Mouse (Mus musculus) adrenal gland (tissue): Measurements from ENCODE around the gene Ubiad1.

Experiments used
- intact Hi-C: fragments of 180-260 bp; cut with DNase I; formaldehyde crosslinking; loops from one replicate; pipeline ENCODE4 v1.15.1; 2025
- long read RNA-seq, 2 experiments: library from polyadenylated mRNA; unstranded; transcript quantifications; one replicate each; pipeline ENCODE4 v2.0.0; 2020; ENCODE audit warnings: borderline replicate concordance in 1 of 2; ENCODE audit not compliant: insufficient replicate concordance in 1 of 2

The Ubiad1 gene
- long read RNA-seq, experiment 1, transcript Ubiad1-201 (2 exons, 2,992 nt): major isoform, 7 of 9 reads
- long read RNA-seq, experiment 1, partial matches to known transcripts: 2 of 9 reads
- long read RNA-seq, experiment 1, other reads (novel, unspliced or antisense): 0 of 9 reads
- long read RNA-seq, experiment 2, transcript Ubiad1-201 (2 exons, 2,992 nt): major isoform, 9 of 11 reads
- long read RNA-seq, experiment 2, partial matches to known transcripts: 0 of 11 reads
- long read RNA-seq, experiment 2, other reads (novel, unspliced or antisense): 1 of 11 reads

DNA sequence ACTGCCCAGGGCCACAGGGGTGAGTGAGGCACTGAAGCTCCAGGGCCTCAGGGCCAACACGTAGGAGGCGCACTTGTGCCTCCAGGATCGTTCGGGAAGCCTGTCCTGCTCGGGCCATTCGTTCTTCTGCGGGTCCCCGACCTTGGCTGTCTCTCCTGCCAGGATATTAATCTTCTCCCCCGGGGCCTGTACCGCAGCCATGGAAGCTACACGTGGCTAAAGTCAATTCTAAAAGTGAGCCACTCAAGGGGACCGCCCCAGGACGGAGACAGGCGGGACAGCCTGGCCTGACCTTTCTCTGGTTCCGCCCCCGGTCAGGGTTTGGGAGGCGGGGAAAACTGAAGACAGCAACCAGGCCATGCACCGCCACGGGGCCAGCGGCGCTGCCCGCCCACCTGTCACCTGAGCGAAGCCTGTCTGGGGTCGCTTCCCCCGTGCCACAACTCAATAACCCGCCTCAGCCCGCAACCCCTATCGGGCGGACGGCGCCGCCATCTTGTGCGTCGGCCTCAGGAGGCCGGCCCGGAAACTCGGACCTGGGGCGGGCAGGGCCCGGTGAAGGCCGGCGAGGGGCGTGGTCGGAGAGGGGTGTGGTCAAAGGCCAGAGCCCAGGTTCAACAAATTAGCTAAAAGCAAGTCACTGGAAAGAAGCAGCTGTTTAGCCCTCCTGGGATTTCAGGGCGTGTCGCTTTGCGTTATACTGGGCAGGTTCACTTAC is at the start of gene Ubiad1:
Ubiad1 (minus strand) TSS at position 522 of the 718 bp plus-strand sequence.
- intact Hi-C loops: no loop called here

DNA sequence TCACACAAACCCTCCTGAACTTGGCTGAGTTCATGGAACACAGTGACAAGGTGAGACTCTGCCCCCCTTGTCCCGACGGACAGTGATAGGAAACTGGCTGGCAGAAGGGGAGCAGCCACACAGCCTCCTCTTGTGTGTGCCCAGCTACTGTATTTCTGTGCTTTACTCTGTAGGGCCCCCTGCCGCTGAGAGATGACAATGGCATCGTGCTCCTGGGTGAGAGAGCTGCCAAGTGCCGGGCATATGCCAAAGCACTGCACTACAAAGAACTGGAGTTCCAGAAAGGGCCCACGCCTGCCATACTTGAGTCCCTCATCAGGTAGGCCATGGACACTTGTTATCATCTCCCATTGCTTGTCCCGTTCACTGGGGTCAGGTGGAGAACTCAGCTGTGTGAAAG is 46.9 kb upstream of the Ubiad1 start:
- intact Hi-C loops: no loop called here

DNA sequence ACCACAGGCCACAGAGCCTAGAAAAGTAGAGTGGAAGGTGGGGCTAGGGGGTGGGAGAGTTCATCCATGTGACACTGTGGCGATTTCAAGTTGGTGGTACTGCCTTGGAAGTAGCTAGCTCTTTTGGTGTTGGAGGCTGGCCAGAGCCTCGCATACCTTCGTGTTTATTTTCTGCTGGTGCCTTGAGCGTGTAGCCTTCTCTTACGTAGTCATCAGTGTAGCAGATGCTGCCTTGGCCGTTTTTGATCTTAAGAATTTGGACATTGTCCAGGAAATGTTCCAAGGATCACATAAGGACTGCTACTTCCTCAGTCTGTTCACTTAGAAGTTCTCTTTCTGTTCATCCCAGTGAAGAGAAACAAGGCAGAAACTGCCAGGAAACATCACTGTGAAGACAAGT is 45.9 kb upstream of the Ubiad1 start:
- intact Hi-C loops: no loop called here

DNA sequence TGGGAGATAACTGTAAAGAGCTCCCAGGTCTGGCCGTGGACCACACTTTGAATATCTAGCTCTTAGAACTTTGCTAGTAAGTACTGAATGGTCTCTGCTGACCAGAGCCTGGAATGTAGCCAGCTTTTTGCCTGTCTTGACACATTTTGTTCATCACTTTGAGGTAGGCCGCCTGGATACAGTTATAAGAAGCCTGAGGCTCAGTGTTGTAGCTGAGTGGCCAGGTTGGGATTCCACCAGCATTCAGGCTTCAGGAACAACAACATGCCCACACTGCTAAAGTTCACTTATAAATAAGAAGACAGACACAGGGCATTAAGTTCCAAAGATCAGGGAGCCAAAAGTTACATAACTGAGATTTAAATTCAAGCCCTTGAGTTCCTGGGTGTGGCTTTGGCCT is 43.3 kb upstream of the Ubiad1 start:
- intact Hi-C loops: no loop called here

DNA sequence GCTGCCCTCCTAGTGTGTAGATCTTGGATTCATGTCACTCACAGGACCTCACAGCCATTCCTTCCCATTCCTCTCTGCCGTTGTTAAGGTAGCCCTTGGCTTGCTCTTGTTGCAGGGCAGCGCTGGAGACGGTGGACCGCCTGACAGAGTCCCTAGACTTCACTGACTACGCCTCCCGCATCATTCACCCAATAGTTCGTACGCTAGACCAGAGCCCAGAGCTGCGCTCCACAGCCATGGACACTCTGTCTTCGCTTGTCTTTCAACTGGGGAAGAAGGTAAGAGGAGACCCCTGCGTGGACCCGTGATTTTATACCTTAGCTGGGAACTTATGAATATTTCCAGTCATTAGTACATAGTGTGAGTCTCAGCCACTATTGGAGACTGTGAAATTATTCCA is 39.9 kb upstream of the Ubiad1 start:
- intact Hi-C loops: no loop called here

DNA sequence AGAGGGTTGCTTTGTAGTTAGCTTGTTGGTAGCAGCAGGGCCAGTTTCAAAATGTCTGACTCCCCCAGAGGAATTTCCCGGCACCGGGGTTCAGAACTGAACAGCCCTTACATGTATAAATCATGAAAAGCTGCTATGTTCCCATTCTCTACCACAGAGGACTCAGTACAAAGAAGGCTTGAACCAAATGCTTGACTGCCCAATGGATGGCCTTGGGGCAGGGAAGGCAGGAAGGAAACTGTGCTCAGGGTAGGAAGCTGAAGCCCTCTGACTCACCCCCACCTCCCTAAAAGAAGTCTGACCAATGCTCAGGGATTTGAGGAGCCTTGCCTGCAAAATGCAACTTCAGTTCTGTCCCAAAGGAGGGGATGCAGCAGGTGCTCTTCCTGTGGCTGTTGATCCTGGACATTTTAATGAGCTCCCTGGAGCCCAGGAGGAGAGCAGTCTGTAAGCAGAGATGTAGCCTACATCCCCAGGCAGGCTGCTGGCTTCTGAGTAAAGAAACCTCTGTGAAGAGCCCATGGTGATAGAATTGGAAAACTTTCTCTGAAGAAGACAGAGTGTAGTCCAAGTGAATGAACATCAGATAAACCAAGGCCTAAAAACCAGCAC is 37.1 kb upstream of the Ubiad1 start:
- intact Hi-C loops: no loop called here

DNA sequence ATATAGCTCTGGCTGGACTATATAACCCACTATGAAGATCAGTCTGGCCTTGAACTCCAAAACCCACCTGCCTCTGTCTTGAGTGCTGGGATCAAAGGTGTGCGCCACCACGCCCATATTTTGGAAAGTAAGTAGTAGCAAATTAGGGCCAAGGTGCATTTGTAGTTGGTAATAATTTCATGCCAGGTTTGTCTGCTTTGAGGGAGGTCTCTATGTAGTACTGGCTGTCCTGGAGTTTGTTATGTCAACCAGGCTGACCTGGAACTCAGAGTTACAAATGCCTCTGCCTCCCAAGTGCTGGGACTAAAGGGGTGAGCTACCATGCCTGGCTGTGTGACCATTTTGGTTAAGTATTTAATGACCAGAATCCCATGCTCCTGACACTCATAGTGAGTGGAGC is 35.7 kb upstream of the Ubiad1 start:
- intact Hi-C loops: no loop called here

DNA sequence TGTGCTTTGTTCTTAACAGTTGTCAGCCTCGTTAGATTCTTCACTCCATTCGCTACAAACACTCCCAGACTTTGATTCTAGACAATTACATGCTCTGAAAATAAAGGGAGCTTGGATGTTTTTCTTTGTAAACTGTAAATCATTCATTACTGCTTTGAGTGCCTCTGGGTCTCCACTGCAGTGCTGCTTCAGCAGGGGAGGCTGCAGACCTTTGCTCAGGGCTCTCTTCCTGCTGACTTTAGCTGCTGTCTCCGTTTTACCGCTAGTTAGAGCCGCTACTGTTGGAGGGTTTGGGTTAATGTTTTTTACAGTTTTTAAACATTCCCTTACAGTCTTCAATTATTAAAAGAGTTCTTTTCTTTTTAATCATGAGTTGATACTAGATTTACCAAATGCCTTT is 28.9 kb upstream of the Ubiad1 start:
- intact Hi-C loops: no loop called here

DNA sequence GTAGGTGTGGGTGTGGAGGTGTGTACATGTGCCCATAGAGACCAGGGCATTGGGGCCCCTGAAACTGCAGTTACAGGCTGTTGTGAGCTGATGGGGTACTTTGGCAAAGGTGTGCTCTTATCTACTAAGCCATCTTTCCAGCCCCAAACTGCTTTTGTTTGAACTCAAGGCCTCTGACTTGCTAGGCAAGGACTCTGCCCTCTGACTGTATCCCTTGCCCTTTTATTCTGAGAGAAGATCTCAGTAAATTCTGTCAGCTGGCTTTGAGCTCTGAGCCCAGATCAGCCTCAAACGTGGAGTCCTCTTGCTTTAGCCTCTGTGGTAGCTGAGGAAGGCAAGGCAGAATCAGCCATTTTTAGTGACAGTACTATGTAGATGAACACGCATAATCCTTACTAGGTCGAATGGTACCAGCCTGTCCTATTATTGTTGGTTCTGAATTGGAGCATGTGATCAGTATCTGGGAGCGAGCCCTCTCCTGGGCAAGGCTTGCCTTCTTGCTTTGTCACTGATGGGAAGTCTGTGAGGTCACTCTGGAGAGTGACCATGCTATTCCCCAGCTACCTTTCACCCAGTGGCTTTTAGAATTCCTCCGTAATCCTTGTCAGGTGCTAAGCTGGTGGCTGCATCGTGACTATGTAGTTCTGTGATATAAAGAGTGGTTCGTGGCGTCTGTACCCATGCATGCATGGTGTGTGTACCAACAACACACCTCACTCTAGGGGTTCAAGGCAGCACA is 28.0 kb upstream of the Ubiad1 start:
- intact Hi-C loops: no loop called here

DNA sequence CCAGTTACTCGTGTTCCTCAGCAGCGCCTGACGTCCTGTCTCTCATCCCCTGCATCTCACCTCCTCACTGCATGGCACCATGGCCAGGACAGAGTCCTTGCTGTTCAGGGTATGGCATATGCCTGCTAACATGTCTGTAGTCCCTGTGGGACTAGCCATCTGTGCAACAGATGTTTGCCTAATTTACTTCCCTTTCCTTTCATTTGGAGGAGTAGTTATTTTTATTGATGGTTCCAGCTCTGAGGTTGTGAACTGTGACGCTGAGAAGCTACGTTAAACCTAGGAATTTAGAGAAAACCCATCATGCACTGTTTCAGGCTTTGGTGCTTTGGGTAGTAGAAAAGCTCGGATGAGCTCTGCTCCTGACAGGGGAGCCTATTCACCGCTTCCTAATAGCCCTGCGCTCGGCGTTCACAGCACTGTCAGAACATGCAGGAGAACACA is 26.8 kb upstream of the Ubiad1 start:
- intact Hi-C loops: no loop called here

DNA sequence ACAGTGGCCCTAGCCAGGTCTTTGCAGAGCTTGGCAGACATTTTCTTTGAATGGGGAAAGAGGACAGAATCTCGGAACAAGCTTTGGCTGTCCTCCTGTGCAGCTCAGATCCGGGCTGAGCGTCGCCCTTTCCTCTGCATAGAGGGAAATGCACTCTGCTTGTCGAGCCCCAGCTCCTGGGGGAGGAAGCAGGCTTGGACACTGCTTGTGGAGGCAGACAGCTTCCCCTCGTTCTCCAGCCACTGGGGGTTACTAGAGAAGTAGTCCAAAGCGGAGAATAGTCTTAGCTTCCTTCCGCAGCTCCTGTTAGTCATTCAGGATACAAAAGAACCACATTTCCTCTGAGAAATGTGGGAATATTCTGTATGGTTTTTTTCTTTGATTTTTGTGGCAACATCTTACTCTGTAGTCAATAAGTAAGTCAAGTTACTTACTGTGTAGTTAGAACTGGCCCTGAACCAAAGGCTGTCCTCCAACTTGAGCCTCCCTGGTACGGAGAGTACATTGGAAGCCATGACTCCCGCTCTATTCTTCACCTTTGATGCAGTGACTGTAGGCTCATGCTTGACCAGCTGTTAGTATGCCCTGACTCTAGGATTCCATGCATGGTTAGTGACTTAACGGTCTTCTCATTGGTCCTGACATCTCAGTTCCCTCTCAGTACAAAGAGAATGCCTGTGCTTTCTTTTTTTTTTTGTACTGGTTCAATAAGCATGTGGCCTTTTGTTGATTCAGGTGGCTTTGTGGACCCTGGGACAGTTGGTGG is 25.1 kb upstream of the Ubiad1 start:
- intact Hi-C loops: no loop called here

DNA sequence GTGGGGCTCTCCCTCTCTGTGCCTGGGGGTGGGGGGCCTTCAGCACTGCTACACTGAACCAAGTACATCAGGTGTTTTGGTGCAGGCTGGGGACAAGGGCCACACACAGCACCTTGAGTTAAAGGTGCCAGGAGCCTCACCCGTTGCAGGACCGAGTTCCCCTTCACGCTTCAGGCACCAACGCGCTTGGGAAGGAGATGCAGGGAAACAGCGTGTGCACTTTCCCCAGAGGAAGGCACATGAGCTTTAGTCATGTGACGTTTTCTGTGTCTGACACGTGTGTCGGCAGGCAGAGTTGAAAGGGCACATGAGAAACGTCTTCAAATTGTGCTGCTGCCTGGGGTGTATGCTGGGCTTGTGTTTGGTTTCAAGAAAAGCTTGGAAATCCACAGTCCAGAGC is 23.8 kb upstream of the Ubiad1 start:
- intact Hi-C loops: no loop called here

DNA sequence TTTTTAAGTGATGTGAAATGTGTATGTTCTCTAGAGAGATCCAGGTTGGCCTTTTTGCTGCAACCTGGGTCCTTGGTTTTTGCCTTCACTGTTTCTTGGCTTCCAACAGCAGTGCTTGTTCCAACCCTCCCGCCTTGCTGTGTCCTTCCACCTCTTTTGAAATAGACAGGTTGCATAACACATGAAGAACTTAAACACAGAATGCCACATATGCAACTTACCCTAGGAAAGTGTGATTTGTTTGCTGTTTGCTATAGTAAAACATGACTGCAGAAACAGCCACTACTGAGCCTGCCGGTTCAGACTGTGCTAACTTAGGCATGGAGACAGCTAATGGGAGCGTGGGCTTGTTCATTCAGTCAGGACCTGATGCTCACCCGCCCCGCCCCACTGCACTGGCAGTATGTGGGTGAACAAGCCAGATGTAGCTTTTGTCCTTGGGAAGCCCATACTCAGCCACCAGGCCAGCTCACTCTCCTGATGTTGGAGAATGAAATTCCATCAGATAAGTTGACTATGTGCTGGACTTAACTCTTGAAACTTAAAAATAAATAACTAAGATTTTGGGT is 22.0 kb upstream of the Ubiad1 start:
- intact Hi-C loops: no loop called here

DNA sequence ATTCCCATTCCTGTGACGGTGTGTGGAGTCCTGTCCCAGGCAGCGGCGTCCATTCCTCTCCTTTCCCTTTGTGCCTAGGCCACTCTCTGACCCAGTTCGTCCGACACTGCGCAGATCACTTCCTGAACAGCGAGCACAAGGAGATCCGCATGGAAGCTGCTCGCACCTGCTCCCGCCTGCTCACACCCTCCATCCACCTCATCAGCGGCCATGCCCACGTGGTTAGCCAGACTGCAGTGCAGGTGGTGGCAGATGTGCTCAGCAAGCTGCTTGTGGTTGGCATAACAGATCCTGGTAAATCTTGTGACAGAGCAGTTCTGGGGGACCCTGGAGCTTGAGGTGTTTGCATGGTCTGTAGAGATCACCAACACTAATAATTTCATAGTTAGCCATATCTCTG is 20.3 kb upstream of the Ubiad1 start:
- intact Hi-C loops: no loop called here

DNA sequence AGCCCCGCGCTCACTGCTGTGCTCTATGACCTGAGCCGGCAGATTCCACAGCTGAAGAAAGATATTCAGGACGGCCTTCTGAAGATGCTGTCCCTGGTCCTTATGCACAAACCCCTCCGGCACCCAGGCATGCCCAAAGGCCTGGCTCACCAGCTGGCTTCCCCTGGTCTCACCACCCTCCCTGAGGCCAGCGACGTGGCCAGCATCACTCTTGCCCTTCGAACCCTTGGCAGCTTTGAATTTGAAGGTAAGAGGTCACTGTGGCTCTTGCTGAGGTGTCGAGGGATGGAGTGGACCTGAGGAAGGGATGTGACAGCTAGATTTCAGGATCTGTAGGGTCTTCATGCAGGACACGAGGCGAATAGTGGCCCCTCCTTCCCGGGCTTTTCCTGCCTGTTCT is 19.7 kb upstream of the Ubiad1 start:
- intact Hi-C loops: no loop called here

DNA sequence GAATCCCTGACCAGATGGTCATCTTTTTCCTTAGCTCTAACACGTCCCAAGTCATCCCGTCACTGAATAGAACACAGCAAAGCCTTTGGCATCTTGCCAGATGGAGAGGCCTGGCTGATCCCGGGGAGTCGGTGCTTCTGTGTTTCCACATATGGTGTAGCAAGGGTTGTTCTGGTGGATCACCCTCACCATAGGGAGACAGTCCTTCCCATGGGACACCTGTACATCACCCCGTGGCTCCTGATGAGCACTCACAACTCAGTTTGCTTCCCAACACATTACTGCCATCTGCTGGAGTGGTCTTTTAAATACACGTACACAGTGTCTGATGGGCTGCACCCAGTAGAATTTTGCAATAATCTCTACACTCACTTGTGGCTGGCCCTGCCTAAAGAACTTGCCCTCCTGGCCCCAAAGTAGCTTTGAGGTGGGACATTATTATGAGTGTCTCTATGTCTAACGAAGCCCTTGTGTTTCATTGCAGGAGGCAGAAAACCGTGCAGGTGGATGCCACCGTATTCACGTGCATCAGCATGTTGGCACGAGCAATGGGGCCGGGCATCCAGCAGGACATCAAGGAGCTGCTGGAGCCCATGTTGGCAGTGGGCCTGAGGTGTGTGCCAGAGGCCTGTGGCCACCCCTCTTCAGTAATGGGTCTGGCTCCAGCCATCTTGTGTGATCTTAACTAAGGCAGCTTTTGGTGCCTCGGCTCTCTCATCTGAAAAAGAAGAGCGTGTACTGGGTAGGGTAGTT is 18.8 kb upstream of the Ubiad1 start:
- intact Hi-C loops: no loop called here

DNA sequence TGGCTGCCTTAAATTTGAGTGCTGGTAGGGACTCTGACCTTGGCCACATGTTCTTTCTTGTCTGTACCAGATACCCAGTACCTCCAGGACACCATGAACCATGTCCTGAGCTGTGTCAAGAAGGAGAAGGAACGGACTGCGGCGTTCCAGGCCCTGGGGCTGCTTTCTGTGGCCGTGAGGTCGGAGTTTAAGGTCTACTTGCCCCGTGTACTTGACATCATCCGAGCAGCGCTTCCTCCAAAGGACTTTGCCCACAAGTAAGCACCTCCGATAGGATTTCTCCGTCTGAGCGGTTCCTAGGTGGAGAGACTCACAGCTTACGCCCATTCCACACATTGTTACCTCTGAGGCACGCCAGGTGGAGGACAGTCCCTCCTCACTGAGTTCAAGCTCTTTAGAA is 18.1 kb upstream of the Ubiad1 start:
- intact Hi-C loops: no loop called here

DNA sequence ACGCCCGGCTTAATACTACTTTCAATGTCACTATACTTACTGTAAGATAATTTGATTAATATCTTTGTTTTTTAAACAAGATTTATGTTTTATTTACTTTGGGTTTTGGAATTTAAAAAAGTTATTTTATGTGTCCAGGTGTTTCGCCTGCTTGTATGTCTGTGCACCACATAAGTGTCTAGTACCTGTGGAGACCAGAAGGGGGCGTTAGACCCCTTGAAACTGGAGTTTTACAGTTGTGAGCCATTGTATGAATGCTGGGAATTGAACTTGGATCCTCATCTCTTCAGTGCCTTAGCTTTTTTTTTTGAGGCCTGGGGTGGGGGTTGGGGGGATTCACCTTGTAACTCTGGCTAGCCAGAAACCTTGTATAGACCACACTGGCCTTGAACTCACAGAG is 17.2 kb upstream of the Ubiad1 start:
- intact Hi-C loops: no loop called here

DNA sequence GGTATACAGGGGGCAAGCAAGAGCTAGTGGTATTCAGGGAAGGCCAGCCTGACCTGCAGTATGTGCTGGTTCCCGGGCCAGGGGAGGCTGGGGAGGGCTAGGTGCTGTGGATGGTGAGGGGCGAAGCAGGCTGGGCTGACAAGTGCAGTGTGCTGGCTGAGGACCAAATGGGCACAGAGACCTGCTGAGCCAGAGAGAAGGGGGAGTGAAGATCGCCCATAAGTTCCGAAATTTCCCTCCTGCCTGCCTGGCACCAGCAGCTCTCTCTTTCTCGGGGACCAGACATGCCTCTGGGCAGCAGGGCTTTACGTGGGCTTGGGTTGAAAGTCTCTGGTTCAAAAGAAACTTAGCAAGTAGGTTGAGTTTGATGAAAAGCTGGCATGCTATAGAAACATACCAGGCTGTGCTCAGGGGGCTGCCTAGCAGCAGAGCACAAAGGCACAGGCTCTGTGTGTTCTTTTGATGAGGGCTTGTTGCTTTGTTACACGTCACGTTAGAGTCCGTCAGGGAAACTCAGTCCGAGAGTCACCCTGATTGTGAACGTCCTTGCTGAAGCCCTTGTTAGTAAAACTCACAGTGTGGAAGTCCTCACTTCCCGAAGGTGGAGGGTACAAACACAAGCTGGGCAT is 16.2 kb upstream of the Ubiad1 start:
- intact Hi-C loops: no loop called here
